Mouse (Mus musculus) cortical plate, adult 2 months (tissue): ENCODE results near the gene Sptbn1.
A peak's percentile ranks its signal among the peaks of the same experiment; 100 is the strongest.

Experiments used
- CTCF ChIP-seq: fragments of 200-500 bp; IDR thresholded peaks from 2 replicates; pipeline ENCODE4 v1.5.1; 2011; ENCODE audit warnings: mild to moderate bottlenecking, control low read depth, low read length; ENCODE audit not compliant: insufficient read depth; ENCODE audit errors: extremely low read depth
- POLR2A ChIP-seq: fragments of 200-500 bp; IDR thresholded peaks from 2 replicates; pipeline ENCODE4 v1.6.1; 2011; ENCODE audit warnings: mild to moderate bottlenecking, low read length, control low read depth; ENCODE audit not compliant: insufficient read depth; ENCODE audit errors: extremely low read depth

DNA sequence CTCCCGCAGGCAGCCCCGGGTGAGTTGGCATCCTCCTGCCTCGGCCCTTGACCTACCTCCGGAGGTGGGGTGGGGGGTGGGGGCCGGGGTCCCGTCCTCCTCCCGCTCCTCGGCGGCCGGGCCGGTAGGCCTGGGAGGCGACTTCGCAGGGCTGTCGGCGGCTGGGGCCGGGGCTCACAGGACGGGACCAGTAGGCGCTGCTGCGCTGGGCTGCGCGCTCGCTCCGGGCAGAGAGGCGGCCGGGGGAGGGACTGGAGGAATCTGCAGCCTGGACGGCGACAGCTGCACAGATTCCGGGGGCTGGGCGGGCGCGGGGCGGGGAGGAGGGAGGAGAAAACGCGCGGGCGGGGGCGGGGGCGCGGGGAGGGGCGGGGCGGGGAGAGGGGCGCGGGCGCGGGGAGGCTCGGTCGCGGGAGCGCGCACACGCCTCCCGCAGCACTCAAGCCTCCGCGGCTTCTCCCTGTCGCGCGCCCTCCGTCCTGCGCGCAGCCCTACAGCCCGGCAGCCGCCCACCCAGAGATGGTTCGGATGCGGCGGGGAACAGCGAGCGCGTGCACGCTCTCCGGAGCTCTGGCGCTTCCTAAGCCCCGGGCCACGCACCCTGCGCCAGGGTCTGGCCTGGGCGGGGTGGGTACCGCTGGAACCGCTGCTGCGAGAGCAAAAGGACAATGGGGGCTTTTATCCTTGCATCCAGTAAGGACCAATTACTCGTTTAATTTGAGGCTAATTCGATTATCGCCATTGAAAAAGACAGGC lies at the start of gene Sptbn1:
- TF ChIP-seq POLR2A: peak; percentile 58; the same call in 1 of the 2 replicates
- TF ChIP-seq CTCF: no peak
